Mouse (Mus musculus) gastrocnemius, adult 2 months (tissue): ENCODE measurements around the gene Cnfn. TPM values are rescaled to one million over a fixed set of nuclear protein-coding genes. Genes with fewer than 3 reads are reported as not detected.
A peak's percentile ranks its signal among the peaks of the same experiment; 100 is the strongest.
"Not testable (repeated sequence)": the region's sequence is repeated elsewhere in the genome, so short reads cannot be mapped to it uniquely, and the experiment has no call there.

Experiments used
- DNase-seq: peaks from one replicate; pipeline ENCODE4 v3.0.0; 2022
- H3K27ac ChIP-seq: fragments of 200-600 bp; 2 replicates; pipeline ENCODE4 v1.8.1; 2022; ENCODE audit warnings: mild to moderate bottlenecking
- H3K4me3 ChIP-seq: fragments of 200-600 bp; 2 replicates; pipeline ENCODE4 v1.8.1; 2022; ENCODE audit warnings: mild to moderate bottlenecking, moderate library complexity
- CTCF ChIP-seq: fragments of 200-600 bp; IDR thresholded peaks from 2 replicates; pipeline ENCODE4 v1.8.1; 2022; ENCODE audit warnings: antibody characterized with exemption, mild to moderate bottlenecking, moderate library complexity
- intact Hi-C: fragments of 180-260 bp; cut with DNase I; formaldehyde crosslinking; loops from one replicate; pipeline ENCODE4 v1.15.1; 2025
- long read RNA-seq, 2 experiments: library from polyadenylated mRNA; stranded (forward); transcript quantifications; one replicate each; pipeline ENCODE4 v2.0.0; 2021
- total RNA-seq, 2 experiments: library from RNA; stranded (reverse); gene quantifications; 2 replicates each; pipeline ENCODE4 v1.2.3; 2021

Gene Cnfn
- not detected for total RNA-seq
- long read RNA-seq, experiment 1: 0 reads
- long read RNA-seq, experiment 2: 0 reads

DNA sequence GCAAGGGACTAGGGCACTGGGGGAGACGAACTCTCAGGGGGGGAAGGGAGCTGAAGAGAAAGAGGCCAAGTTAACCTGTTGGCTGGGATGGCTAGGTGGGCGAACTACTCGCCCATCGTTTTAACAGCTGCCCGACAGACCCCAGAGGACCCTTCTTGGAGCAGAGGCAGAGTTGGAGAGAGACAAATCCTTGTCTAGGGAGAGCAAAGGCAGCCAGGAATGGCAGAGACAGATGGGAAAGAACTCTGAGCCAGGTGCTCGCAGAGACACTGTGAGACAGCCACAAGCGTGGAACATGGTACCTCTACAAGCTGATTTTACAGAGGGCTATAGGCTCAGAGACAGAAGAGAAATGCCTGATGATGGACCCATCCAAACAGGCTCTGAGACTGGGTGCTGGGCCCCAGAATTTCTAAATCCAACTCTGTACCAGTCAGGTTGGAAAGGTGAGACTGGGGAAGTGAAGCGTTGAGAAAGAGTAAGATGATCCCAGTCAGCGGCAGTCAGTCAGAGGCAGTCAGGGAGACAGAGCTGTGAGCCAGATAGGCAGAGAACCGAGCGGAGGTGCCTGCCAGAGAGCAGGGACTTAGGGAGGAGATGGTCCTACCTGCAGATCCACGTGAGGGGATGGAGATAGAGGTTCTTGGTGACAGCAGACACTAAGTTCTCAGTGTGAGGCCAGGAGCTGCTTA is at the start of gene Cnfn:
Gene Cnfn, minus strand, starts transcription at position 667 of the 692 bp plus-strand sequence.
- no peak for DNase-seq
- TF ChIP-seq CTCF: no peak
- Histone ChIP-seq H3K27ac (no peak within 1 kb of the TSS), H3K4me3 (no peak within 1 kb of the TSS)
- intact Hi-C loops: loop anchor here (5.0 kb wide), 1 partner anchor 33 kb away; no protein-coding TSS in a partner anchor

DNA sequence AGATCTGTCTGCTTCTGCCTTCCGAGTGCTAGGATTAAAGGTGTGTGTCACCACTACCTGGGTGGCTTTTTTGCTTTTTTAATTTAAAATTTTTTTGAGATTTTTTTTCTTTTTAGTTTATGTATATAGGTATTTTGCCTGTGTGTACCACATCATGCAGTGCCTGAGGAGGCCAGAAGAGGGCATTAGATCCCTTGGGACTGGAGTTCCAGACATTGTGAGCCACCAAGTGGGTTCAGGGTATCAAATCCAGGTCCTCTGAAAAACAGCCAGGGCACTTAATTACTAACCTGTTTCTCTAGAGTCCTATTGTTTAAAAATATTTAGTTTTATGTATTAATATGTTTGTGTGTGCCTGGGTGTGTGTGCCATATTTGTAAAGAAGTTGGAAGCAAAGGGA is 48.1 kb upstream of the Cnfn start:
- peak; percentile 66 for TF ChIP-seq CTCF
- intact Hi-C loops: no loop called here
- no peak for DNase-seq
- Histone ChIP-seq H3K4me3 (no peak overlapping the region), H3K27ac (no peak overlapping the region)

DNA sequence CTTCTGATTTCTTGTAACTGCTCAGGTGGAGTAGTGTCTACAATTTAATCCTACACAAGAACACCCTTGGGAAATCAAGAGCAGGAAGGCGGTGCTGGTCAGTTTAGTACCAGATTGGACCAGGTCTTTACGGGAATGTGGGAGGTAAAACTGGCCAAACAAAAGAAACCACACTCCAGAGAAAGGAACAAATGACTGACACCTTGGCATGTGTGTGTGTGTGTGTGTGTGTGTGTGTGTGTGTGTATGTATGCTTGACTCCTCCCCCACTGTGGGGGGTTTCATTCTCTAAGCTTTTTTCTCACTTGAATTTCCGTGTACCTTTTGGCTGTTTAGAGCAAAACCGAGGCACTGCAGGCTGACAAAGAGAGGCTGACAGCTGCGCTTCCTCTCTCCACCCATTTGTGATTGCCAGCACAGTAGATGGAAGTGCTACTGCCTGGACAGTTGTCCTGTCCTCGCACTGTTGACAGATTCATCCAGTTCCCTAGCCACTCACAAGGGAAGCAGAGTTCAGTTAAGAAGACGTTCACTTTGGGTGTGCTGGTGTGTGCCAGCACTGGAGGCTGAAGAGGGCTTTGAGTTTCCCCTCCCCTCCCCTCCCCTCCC is 43.4 kb upstream of the Cnfn start, which contains the start of gene Cxcl17:
Gene Cxcl17, minus strand, starts transcription at position 54 of the 609 bp plus-strand sequence.
- no peak for DNase-seq
- TF ChIP-seq CTCF: no peak
- Histone ChIP-seq H3K27ac (no peak within 1 kb of the TSS), H3K4me3 (no peak within 1 kb of the TSS)
- intact Hi-C loops: no loop called here

DNA sequence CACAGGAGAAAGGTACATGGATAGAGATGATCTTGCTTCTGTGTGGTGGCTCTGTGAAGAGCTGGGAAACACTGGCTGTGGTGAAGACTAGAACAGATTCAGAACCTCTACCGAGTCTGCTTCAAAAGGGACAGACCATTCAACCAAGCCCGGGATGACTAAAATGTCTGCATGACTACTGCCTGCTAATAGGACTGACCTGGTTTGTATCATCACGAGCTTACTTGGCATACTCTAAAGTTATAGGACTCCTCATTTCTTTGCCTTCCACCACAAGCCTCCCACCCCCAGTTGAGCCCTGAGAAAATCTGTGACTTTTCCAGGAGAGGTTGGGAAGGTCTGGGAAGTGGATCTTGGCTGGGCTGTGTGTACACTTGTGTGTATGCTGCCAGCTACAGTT is 42.3 kb upstream of the Cnfn start:
- intact Hi-C loops: no loop called here
- no peak for TF ChIP-seq CTCF
- no peak overlapping the region for H3K27ac ChIP-seq
- no peak for DNase-seq
- H3K4me3 ChIP-seq: no peak overlapping the region

DNA sequence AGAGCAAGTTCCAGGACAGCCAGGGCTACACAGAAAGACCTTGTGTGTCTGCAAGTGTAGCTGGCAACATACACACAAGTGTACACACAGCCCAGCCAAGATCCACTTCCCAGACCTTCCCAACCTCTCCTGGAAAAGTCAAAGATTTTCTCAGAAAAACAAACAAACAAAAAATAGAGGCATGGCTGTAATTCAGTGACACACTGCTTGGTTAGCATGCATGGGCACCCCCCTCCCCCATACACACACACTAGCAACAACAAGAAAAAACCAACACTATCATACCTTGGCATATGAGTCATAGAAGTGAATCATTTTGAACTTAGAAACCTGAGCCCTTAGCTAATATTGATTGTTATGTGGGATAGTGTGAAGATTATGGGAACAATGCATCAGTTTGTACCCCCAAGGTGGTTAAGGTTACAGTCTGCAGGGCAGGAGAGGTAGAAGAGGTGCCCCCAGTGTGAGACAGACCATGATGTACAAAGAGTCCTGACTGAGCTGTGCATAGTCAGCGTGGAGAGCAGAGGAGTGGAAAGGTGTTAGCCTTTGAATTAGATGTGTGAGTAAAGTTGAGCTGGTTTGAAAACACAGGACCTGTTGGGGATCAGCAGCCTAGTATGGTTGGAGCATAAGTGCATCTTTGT is 41.6 kb upstream of the Cnfn start:
- intact Hi-C loops: no loop called here
- H3K27ac ChIP-seq: no peak overlapping the region
- no peak for TF ChIP-seq CTCF
- H3K4me3 ChIP-seq: no peak overlapping the region
- no peak for DNase-seq

DNA sequence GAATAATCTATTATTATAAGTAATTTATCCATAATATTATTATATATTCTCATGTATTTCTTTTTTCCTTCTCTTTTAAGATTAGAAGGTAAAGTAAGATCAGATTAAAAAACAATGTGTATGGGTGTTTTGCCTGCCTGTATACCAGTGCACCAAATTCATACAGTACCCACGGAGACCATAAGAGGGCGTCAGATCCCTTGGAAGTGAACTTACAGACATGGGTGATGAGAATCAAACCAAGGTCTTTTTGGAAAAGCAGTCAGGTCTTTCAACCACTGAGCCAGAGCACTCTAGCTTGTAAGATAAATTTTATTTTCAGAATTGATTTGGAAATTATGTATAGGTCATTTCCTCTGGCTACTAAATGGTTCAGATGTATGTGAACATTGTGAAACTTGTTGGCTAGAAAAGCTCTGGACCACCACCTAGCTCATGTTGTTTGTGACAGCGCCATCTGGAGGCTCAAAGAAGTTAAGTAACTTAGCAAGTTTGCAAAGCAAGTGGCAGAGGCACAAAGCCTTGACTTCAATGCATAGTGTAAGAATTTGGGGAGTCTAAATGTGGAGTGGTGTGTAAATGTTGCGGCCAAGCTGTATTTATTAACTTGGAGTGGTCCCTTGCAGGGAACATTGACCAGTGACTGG is 39.7 kb upstream of the Cnfn start:
- TF ChIP-seq CTCF: peak; percentile 56
- intact Hi-C loops: loop anchor here (10.0 kb wide), 1 partner anchor 274 kb away; no protein-coding TSS in a partner anchor
- no peak for DNase-seq
- Histone ChIP-seq H3K4me3 (no peak overlapping the region), H3K27ac (no peak overlapping the region)

DNA sequence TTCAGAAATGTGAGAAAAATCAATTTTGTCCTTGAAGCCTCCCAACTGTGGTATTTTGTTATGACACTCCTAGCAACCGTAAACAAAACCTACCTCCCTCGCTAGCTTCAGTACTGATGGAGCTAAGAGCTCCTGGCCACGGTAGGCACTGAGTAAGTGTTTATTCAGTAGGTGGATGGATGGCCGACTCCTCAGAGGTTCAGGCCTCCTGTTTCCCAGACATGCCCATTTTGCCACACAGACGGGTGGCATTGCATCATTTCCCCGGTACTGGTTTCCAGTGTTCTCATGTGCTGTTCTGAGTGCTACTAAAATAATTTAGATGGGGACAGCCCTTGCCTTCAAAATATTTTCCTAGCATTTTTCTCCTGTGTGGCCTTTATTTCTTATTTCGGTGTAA is 36.9 kb upstream of the Cnfn start:
- H3K27ac ChIP-seq: no peak overlapping the region
- no peak overlapping the region for H3K4me3 ChIP-seq
- TF ChIP-seq CTCF: no peak
- intact Hi-C loops: loop anchor here (10.0 kb wide), 1 partner anchor 272 kb away; no protein-coding TSS in a partner anchor
- DNase-seq: no peak

DNA sequence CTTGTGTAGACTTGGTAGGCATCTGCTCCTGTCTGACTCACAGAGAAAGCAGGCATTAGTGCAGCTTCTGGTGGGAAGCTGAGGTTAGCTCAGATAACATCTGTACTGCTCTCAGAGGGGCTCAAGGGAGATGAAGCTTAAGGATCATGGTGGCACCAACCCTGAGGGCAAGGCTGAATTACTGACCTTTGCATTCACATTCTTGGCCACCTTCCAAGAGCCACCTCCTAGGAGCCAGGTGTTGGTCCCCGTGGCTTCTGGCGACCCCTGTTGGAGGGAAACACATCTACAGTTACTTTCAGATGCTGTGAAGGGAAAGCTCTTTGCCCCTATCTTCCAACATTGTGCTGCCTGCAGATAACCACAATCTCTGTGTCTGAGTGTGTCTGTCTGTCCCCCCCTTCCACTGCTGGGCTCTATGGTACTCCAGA is 33.2 kb upstream of the Cnfn start:
- DNase-seq: peak; percentile 73
- no peak overlapping the region for H3K4me3 ChIP-seq
- intact Hi-C loops: loop anchor here (5.0 to 10.0 kb wide), 3 partner anchors 35 to 268 kb away; partner anchors contain the start of gene Cnfn
- no peak overlapping the region; the same call in 1 of the 2 replicates for H3K27ac ChIP-seq
- TF ChIP-seq CTCF: peak; percentile 70

DNA sequence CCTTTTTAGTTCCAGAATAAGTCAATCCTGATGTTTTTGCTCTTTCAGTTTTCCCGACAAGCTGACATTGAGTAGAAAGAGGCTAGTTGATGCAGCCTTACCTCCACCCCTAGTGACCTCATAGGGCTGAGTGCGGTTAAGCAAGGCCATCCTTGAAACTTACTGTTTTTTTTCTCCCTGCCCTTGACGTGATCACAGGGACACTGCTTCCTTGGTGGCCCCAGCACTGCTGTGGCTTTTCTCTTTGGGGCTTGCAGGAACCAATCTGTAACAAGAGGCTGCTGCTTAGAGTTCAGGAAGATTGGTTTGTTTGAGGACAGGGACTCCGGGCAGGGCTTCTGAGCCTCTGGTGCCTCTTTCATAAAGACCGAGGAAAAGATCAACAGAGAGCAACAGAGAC is 32.5 kb upstream of the Cnfn start:
- intact Hi-C loops: loop anchor here (5.0 to 10.0 kb wide), 3 partner anchors 35 to 267 kb away; partner anchors contain the start of gene Cnfn
- Histone ChIP-seq H3K4me3 (no peak overlapping the region), H3K27ac (peak overlapping the region; percentile 16; the same call in 1 of the 2 replicates)
- DNase-seq: no peak
- no peak for TF ChIP-seq CTCF

DNA sequence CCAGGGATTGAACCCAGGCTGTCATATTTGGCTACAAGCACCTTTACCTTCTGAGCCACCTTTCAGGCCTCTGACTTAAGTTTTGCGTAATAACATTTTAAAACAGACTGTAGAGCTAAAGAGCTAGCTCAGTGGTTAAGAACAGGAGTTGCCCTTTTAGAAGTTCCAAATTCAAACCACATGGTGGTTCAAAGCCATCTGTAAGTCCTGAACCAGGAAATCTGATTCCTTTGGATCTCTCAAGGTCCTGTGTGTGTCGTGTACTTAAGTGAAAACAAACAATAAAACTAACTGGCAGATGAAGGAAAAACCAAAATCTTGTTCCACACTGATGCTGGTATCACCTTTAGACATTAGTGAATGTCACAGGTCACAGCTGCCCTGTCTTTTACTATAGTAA is 32.0 kb upstream of the Cnfn start:
- TF ChIP-seq CTCF: no peak
- no peak for DNase-seq
- Histone ChIP-seq H3K27ac (no peak overlapping the region), H3K4me3 (no peak overlapping the region)
- intact Hi-C loops: loop anchor here (5.0 to 10.0 kb wide), 3 partner anchors 34 to 267 kb away; partner anchors contain the start of gene Cnfn

DNA sequence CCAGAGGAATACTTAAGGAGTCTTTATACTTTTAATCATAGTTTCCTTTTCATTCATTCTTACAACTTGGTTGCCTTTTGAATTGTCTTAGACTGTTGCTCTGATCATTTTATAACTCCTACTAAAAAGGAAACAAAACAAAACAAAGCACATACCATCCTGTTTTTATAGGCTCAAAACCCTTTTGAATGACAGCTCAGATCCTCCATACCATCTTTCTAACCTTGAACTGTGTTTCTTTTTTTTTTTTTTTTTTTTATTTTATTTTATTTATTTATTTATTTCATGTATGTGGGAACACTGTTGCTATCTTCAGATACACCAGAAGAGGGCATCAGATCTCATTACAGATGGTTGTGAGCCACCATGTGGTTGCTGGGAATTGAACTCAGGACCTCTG is 29.5 kb upstream of the Cnfn start:
- DNase-seq, intact Hi-C loops, H3K27ac ChIP-seq, H3K4me3 ChIP-seq: not testable (repeated sequence)

DNA sequence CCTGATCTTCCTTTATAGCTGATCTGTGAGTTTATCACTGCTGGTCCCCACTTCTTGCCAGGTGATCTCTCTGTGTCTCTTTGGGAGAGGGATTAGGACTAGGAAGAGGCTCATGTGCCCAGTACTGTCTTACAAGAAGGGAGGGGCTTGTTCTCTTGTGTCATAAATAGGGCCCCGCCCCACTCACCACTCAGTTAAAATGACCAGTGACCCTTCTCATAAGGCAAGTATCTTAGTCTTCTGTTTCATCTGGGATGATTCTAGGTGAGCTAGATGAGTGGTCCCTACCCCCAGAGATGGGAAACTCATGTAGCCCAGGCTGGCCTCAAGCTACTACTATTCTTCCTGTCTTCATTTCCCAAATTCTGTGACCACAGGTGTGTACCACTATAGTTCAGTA is 29.1 kb upstream of the Cnfn start, which contains the start of gene Lipe:
Gene Lipe, minus strand, starts transcription at position 101 of the 400 bp plus-strand sequence.
- DNase-seq: no peak
- no peak within 1 kb of the TSS for H3K4me3 ChIP-seq
- intact Hi-C loops: no loop called here
- H3K27ac ChIP-seq: no peak within 1 kb of the TSS
- TF ChIP-seq CTCF: no peak
